Mouse (Mus musculus) yolk sac, embryonic 10.5 days (tissue): ENCODE results near the gene Myd88.
"Not testable (repeated sequence)": the region's sequence is repeated elsewhere in the genome, so short reads cannot be mapped to it uniquely, and the experiment has no call there.

Experiments used
- DNase-seq: peaks from one replicate; pipeline ENCODE4 v3.0.0-alpha.2; 2017; ENCODE audit warnings: low spot score

Gene Myd88

DNA sequence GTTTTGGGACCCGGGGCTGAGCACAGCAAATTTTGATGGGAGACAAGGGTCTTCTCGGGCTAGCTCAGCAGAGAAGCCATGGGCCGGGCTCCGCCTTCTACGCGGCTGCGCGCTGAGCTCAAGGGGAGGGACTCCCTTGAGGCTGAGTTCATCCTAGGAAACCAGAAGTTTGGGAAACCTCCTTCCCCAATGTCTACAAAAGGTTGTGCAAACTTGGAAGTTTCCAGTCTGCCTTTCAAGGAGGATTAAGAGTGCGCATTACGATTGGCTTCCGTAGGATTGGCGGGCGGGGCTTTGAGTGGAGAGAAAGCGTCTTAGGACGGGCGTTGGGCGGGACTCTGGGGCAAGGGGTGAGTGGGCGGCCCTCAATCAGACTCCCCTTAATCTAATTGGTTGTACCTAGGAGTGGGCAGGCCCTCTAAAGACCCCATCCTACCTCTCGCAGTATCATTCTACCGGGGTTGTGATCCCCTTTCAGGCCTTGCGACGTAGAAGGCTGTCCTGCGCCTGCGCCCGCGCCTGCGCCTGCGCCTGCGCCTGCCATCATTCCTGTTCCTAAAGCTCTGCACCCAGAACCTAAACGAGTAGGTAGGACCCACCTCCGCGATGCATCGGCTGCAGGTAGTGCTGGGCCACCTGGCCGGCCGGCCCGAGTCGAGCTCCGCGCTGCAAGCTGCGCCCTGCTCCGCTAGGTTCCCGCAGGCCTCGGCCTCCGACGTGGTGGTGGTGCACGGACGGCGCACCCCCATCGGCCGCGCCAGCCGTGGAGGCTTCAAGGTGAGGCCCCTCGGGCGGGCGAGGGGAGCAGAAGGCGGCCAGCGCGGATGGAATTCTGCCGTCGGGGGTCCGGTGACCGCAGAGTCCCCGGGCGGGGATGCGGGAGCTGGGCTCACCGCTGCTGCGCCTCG is at the start of gene Myd88:
TSS of gene Myd88 (minus strand) at position 503 of the 908 bp plus-strand sequence.
- peak; percentile 99 for DNase-seq

DNA sequence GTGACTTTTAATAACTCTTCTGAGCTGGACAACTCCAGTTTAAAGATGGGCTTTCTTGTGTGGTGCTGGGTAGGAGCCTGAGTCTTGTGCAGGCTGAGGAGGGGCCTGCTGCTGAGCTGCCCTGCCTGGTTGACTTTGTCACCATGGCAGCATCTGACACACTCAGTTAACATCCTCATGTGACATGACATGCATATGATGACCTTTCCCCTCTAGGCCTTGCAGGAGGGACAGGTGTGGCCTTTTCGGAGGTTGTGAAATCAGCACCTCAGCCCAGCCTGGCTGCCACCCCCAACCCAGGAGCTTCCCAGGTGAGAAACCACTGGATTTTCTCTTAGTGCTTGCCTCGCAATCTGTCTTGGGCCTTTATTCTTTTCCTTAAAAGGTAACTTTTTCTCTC is 49.0 kb upstream of the Myd88 start:
- peak; percentile 69 for DNase-seq

GRCm38 (mm10) chr9:119388956-119389355 is 47.7 kb upstream of the Myd88 start:
- DNase-seq = no peak

GRCm38 (mm10) chr9:119382603-119383002 is 41.4 kb upstream of the Myd88 start:
- DNase-seq = peak; percentile 22

GRCm38 (mm10) chr9:119378231-119378630 is 37.0 kb upstream of the Myd88 start:
- no peak for DNase-seq

GRCm38 (mm10) chr9:119375556-119375955 is 34.3 kb upstream of the Myd88 start:
- DNase-seq = no peak

DNA sequence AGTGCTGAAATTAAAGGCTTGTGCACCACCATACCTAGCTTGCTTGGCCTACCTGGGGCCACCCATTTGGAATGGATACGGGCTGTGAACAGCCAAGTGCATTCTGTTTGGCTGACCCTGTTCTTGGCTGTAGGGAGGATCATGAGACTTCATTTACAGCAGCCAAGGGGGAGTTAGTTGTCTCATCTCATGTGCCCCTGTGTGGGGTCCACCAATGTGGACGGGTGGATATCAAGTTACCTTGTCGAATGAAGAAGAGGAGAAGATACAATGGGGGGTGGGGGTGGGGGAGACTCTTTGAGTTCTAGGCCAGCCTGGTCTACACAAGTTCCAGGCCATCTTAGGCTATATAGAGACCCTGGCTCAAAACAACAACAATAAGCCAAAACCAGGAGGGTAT is 33.8 kb upstream of the Myd88 start:
- no peak for DNase-seq

DNA sequence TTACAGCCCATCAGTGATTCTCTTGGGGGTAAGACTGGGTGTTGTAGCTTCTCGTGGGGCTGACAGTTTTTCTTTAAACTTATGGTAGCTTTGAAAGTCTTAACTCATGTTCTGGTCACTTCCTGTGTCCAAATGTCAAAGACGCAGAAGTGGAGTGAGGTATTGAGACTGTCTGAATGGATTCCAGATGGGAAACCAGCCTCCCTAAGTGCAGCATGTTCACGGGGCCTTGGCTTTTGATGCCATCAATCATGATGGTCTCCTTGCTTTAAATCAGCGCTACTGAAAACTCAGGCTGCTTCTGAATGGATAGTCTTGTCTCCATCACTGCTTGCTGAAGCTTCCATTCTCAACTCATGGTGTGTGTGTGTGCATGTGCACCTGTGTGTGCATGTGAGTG is 30.0 kb upstream of the Myd88 start:
- DNase-seq = no peak

DNA sequence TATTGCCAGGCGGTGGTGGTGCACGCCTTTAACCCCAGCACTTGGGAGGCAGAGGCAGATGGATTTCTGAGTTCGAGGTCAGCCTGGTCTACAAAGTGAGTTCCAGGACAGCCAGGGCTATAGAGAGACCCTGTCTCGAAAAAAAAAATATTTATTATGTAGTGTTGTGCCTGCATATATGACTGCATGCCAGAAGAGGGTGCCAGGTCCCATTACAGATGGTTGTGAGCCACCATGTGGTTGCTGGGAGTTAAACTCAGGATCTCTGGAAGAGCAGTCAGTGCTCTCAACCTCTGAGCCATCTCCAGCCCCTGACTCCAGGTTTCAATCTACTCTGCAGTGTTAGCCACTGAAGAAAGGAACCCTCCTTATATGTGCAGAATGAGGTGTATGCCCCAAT is 29.6 kb upstream of the Myd88 start:
- not testable (repeated sequence) for DNase-seq

GRCm38 (mm10) chr9:119368367-119368766 is 27.2 kb upstream of the Myd88 start:
- no peak for DNase-seq

DNA sequence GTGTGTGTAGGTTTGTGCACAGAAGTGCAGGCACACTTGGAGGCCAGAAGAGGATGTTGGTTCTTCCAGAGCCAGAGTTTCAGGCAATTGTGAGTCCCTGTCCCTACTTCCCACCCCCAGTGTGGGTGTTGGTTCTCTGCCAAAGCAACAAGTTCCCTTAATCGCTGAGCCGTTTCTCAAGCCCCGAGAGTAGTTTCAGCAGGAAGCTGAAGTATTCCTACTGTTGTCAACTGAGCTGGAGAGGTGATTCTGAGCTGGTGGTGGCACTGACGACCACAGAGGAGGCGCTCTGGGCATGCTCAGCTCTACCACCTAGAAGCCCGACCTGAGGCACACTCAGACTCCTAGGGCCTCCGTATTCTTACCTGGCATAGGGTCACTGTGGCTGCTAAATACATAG is 24.1 kb upstream of the Myd88 start, which contains the start of gene Slc22a14:
TSS of gene Slc22a14 (minus strand) at position 270 of the 400 bp plus-strand sequence.
- DNase-seq = no peak

- DNase-seq = no peak
Measured at GRCm38 (mm10) chr9:119363229-119363628, 22.0 kb upstream of the Myd88 start.

GRCm38 (mm10) chr9:119361416-119361815 is 20.2 kb upstream of the Myd88 start:
- no peak for DNase-seq

- no peak for DNase-seq
Measured at GRCm38 (mm10) chr9:119358058-119358429, 16.8 kb upstream of the Myd88 start.

- DNase-seq = peak; percentile 89
Measured at GRCm38 (mm10) chr9:119357331-119358057, 16.3 kb upstream of the Myd88 start, which contains the start of gene Xylb. Gene Xylb, plus strand, starts transcription at chr9:119357381.

DNA sequence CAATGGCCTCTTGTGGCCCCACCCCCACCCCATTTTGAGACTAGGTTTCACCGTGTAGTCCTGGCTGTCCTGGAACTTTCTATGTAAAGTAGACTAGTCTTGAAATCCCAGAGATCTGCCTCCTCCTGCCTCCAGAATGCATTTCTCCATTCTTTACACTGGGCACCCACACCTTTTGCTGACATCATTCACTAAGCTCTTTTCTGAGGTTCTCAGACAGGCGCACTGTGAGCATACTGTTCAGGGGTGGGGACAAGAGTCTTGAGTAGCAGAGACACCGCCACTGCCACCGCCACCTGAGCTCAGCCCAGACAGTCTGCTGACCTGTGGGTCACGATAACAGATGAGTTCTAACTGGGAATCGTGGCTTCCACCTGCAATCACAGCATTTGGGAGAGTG is 14.7 kb upstream of the Myd88 start:
- peak; percentile 19 for DNase-seq

DNA sequence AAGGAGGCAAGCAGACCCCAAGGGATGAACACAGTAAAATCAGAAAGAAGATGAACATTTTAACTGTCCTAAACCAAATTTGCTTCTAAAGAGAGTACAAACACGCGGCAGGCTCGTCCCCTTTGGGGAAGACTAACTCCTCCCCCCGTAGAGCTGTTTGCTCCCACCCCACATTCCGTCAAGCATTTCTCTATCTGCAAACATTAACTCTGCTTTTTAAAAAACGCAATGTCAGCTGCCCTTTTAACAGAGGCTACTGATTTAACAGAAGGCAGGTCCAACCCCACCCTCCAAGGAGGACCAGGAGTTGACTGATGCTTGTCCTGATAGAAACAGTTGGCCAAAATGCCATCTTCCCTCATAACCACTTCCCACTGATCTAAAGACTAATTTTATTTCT is 12.7 kb upstream of the Myd88 start:
- peak; percentile 68 for DNase-seq

GRCm38 (mm10) chr9:119352060-119352459 is 10.8 kb upstream of the Myd88 start:
- DNase-seq = peak; percentile 81

DNA sequence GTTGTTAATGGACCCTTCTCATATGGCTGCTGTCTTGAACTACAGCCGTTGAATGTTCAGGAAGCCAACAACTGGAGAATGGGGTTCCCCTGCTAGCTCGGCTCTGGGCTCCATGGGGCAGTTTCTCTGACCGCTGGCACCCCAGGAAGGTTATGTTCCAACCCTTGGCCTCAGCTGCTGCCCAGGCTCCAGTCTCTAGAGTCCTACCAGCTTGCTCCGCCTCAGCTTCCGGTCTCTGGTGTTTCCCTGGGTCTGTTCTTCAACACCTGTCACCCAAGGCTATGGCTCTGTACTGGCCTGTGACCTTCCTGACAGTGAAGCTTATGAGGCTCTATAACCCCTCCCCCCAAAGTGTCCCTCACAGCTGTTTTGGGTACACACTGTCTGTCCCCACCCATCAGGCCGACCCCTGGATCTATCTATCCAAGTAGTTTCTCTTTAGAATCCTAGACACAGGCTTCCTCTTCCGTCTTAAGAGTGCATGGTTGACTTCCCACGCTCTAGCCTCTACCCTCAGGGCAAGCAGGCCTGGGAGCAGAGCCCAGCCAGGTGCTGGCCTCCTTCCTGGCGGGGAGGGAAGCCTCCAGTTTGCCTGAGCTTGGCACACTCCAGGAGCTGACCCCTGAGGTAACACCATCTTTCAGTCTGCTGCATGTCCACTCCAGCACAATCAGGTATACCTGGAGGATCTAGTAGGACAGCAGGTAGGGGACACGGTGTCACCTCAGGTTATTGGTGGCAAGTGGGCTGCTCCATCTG is 9.9 kb upstream of the Myd88 start:
- no peak for DNase-seq

DNA sequence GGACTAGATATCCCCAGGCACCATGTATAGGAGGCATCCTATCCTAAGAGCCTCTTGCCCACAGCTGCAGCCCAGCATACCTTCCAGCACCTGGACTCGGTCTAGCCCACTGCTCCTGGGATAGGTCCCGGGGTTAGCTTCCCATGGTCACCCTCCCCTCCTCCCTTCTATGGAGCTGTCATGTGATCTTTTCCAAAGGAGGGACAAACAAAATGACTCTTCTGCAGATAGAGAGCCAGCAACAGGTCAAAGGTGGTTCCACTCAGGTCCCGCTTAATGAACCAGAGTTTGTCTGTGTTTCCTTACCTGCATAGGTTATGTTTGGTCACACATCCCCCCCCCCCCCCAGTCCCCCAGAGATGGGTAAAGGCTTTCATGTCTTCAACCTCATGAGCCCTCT is 9.3 kb upstream of the Myd88 start:
- peak; percentile 76 for DNase-seq

DNA sequence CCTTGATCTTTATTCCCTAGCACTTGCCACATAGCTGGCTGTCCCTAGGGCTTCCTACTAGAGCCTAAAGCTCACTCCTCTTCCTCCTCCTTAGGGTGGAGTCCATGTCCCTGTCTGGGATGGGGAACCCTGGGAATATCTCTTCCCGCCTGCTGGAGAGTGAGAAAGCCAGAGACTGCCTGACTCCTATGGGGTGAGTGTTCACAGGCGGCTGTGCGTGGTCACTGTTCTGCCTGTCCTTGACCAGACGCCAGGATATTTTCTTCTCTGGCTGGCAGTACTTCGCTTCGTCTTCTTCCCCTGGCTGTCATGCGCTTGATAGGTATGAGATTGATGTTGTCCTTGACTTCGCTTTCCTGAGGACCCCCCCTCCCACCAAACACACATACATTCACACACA is 5.2 kb upstream of the Myd88 start:
- DNase-seq = no peak

DNA sequence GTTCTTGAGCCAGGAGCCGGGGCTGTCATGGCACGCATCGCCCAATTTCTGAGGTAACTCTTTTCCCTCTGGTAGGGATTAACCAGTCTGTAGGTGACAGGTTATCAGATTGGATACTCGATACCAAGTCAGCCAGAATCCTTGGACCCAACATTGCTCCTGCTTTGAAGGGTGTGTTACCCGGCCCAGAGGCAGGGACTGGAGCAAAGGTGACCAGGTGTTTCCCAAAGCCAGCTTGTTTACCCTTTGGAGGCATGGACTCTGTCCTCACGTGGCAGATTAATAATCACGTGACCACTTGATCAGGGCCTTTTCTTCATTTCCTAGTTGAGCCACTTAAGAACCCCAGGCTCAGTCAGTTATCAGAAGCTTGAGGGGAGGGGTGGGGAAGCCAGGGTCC is 1.5 kb upstream of the Myd88 start:
- peak; percentile 70 for DNase-seq
